Mouse (Mus musculus) layer of hippocampus, adult 2 months (tissue): ENCODE measurements at regions not wholly inside any gene's neighbourhood (a gene's known extent, or its start where the extent isn't known, plus 50 kb on each side); places are given as distances from the start of the nearest gene placed in this dataset.

Experiments
- DNase-seq, 2 experiments: peaks; one replicate each; pipeline ENCODE4 v3.0.0; 2022; ENCODE audit warnings: low spot score in 2 of 2
- H3K27ac ChIP-seq: fragments of 200-600 bp; 2 replicates; pipeline ENCODE4 v1.8.1; 2022
- H3K4me3 ChIP-seq: fragments of 200-600 bp; 2 replicates; pipeline ENCODE4 v1.8.1; 2022; ENCODE audit warnings: mild to moderate bottlenecking
- CTCF ChIP-seq: fragments of 200-600 bp; conservative IDR thresholded peaks from 2 replicates; pipeline ENCODE4 v1.8.1; 2022; ENCODE audit warnings: antibody characterized with exemption, mild to moderate bottlenecking, moderate library complexity

DNA sequence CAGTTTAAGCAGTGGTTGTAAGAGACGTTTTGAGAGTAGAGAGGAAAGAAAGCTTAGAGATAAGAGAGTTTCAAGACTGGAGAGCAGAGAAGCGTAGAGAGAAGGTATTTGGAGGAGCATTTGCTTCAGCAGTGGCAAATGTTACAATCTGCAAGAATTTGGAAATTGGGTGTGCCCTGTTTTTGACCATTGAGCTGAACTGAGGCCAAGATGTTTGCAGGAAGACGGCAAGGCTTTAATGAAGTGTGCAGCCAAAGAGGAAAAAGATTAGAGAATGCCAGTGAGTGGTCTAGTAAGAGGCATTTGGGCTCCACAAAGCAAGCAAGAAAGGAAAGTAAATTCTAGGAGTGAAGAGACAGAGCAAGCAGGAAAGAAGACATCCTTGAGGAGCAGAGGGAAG is 168.8 kb upstream of the Fggy start:
- no peak overlapping the region for H3K4me3 ChIP-seq
- TF ChIP-seq CTCF, result no peak
- no peak overlapping the region for H3K27ac ChIP-seq
- no peak for DNase-seq

- no peak for DNase-seq
- Histone ChIP-seq H3K4me3 (no peak overlapping the region), H3K27ac (no peak overlapping the region)
- no peak for TF ChIP-seq CTCF
Measured at GRCm38 (mm10) chr4:95389647-95390046, 167.7 kb upstream of the Fggy start.

GRCm38 (mm10) chr4:95390549-95390948 is 166.8 kb upstream of the Fggy start:
- no peak for DNase-seq
- no peak overlapping the region for H3K27ac ChIP-seq
- H3K4me3 ChIP-seq, result no peak overlapping the region
- no peak for TF ChIP-seq CTCF

- no peak for DNase-seq
- no peak for TF ChIP-seq CTCF
- H3K27ac ChIP-seq, result no peak overlapping the region
- H3K4me3 ChIP-seq, result no peak overlapping the region
Measured at GRCm38 (mm10) chr4:95395746-95396145, 161.6 kb upstream of the Fggy start.

- DNase-seq, result no peak
- Histone ChIP-seq H3K27ac (no peak overlapping the region), H3K4me3 (no peak overlapping the region)
- TF ChIP-seq CTCF, result no peak
Measured at GRCm38 (mm10) chr4:95398301-95398700, 159.0 kb upstream of the Fggy start.

- TF ChIP-seq CTCF, result no peak
- Histone ChIP-seq H3K4me3 (no peak overlapping the region), H3K27ac (no peak overlapping the region)
- DNase-seq, result no peak
Measured at GRCm38 (mm10) chr4:95402273-95402672, 155.0 kb upstream of the Fggy start.

DNA sequence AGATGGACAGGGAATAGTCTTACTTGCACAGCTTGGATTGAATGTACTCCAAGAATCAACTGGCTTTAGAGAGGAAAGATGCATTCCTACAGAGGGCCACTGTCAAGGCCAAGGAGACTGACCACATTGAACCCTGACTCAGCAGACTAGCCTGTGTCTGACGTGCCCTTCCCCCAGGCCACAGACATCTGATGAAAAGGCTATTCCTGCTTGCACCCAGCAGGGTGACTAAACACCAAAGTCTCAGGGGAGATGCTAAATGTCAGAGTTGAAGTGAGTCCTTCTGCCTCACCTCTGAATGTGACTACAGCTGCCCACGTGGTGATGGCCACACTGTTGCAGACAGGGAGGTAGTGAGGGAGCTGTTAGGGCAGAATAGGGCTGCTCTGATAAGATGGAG is 140.2 kb upstream of the Fggy start:
- no peak overlapping the region for H3K27ac ChIP-seq

GRCm38 (mm10) chr4:95426563-95426962 is 130.7 kb upstream of the Fggy start:
- TF ChIP-seq CTCF, result no peak
- no peak overlapping the region for H3K4me3 ChIP-seq
- no peak overlapping the region for H3K27ac ChIP-seq
- no peak for DNase-seq

More for the DNA sequence above, 140.2 kb upstream of the Fggy start:
- no peak overlapping the region for H3K4me3 ChIP-seq
- no peak for TF ChIP-seq CTCF
- DNase-seq, result no peak

- TF ChIP-seq CTCF, result no peak
- no peak overlapping the region for H3K4me3 ChIP-seq
Measured at GRCm38 (mm10) chr4:95434543-95434942, 122.8 kb upstream of the Fggy start.

DNA sequence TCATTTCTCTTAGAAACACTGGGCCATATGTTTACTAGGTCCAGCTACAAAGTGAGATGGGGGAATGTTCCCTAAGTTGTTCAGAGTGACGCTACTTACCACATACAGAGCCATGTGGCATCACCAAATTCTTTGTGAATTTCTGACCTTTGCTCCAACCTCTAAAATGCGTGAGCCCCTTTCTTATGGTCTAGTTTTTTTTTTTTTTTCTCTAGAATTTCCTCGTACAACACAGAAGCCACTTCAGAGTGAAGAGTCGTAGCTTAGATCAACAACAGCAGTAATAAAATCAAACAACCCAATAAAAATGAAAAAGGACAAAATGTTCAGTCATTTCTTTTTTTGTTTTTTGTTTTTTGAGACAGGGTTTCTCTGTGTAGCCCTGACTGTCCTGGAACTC is 122.2 kb upstream of the Fggy start:
- Histone ChIP-seq H3K27ac (no peak overlapping the region), H3K4me3 (no peak overlapping the region)
- no peak for DNase-seq
- no peak for TF ChIP-seq CTCF

More at GRCm38 (mm10) chr4:95434543-95434942, 122.8 kb upstream of the Fggy start:
- DNase-seq, result no peak
- no peak overlapping the region for H3K27ac ChIP-seq

DNA sequence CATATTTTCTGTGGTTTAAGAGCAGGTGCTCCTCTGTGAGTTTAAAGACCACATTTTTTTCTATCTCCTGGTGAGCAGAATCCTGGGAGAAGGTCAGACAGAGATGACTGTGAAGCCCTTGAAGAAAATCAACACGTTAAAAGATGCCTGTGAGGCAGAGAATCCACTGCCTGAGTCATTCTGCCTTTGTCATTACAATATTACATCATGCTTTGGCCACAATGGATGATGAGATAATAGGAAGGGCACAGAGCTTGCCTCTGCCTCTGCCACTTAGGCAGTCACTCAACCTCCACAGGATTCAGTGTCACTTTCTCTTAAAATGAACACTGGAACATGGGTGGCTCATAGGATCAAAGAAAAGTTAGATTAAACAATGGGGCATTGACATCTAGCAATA is 117.5 kb upstream of the Fggy start:
- TF ChIP-seq CTCF, result no peak
- no peak for DNase-seq
- Histone ChIP-seq H3K4me3 (no peak overlapping the region), H3K27ac (no peak overlapping the region)

GRCm38 (mm10) chr4:95443854-95444811 is 113.2 kb upstream of the Fggy start:
- no peak overlapping the region for H3K27ac ChIP-seq
- no peak overlapping the region for H3K4me3 ChIP-seq
- TF ChIP-seq CTCF, result no peak
- no peak for DNase-seq

GRCm38 (mm10) chr4:95450286-95450685 is 107.0 kb upstream of the Fggy start:
- Histone ChIP-seq H3K4me3 (no peak overlapping the region), H3K27ac (no peak overlapping the region)
- TF ChIP-seq CTCF, result no peak
- DNase-seq, result no peak

DNA sequence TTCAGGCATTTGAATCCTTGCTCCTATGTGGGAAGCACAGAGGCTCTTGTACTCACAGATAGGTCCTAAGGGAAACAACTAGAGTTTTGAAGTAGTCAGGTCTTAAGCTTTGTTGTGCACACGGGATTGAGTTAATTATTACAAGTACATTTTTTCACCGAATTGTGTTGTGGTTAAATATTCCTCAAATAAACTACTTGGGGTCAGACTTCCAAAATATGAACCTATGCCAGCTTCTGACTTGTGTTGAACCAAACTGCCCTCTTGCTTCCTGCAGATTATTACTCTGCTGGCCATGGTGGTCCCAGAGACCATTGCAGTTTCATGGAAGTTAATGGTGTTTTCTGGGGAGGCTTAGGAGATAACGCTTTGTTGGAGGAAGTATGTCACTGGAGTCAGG is 105.5 kb upstream of the Fggy start:
- H3K4me3 ChIP-seq, result no peak overlapping the region

DNA sequence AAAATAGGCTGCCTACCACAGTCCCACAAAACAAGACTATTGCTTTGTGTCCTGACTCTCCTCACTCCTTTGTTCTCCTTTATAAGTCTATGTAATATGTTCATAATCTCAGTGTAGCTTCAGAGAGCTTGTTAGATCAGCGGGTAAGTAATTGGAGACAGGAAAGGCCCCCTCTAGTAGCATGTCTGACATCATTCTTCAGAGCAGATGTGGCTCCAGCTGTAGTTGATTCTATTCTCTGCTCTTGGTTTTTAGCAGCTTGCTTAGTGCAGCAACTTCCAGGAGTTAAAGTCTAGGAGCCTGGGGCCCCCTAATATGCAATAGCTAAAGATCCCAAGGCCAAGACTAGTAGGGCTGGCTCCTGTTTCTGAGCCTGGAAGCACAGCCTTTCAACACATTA is 101.0 kb upstream of the Fggy start:
- TF ChIP-seq CTCF, result no peak
- DNase-seq, result no peak
- no peak overlapping the region for H3K4me3 ChIP-seq
- H3K27ac ChIP-seq, result no peak overlapping the region

More for the DNA sequence above, 105.5 kb upstream of the Fggy start:
- DNase-seq, result no peak
- H3K27ac ChIP-seq, result no peak overlapping the region
- no peak for TF ChIP-seq CTCF
